Mouse (Mus musculus) heart, embryonic 14.5 days (tissue): Measurements from ENCODE around the gene Rpl36a-ps1. TPM values are rescaled to one million over a fixed set of nuclear protein-coding genes. Genes with fewer than 3 reads are reported as not detected.
A peak's percentile ranks its signal among the peaks of the same experiment; 100 is the strongest.
"Not testable (repeated sequence)": the region's sequence is repeated elsewhere in the genome, so short reads cannot be mapped to it uniquely, and the experiment has no call there.

Experiments used
- ATAC-seq: fragments of 200-750 bp; cut with Nextera tagmentation; 2 replicates; pipeline ENCODE4 v1.8.0; 2017; ENCODE audit warnings: low read depth, moderate TSS enrichment; ENCODE audit not compliant: insufficient number of reproducible peaks, insufficient read depth, low FRiP score
- H3K27ac ChIP-seq, 2 experiments: fragments of 200-500 bp in 1 of 2; fragments of 300-500 bp in 1 of 2; sonication (generic) in 1 of 2; replicated peaks in 1 of 2; 2 replicates each; pipeline ENCODE4 v1.5.1; 2012 to 2014; ENCODE audit warnings: low read depth in 2 of 2, low read length in 2 of 2, control low read depth in 1 of 2, mild to moderate bottlenecking in 1 of 2, mixed read lengths in 1 of 2; ENCODE audit not compliant: control insufficient read depth in 1 of 2, insufficient read depth in 1 of 2
- H3K27me3 ChIP-seq: fragments of 300-500 bp; sonication (generic); 2 replicates; pipeline ENCODE4 v1.6.1; 2014; ENCODE audit warnings: mild to moderate bottlenecking, low read length, control low read depth; ENCODE audit not compliant: control insufficient read depth, insufficient read depth
- H3K36me3 ChIP-seq: fragments of 300-500 bp; sonication (generic); 2 replicates; pipeline ENCODE4 v1.6.1; 2014; ENCODE audit warnings: mild to moderate bottlenecking, control low read depth, low read length, mixed read lengths; ENCODE audit not compliant: control insufficient read depth, insufficient read depth
- H3K4me1 ChIP-seq, 2 experiments: fragments of 200-500 bp in 1 of 2; fragments of 300-500 bp in 1 of 2; sonication (generic) in 1 of 2; 2 replicates each; pipeline ENCODE4 v1.6.1; 2012 to 2014; ENCODE audit warnings: low read length in 2 of 2, control low read depth in 1 of 2, mixed read lengths in 1 of 2; ENCODE audit not compliant: control insufficient read depth in 2 of 2, insufficient read depth in 2 of 2
- H3K4me2 ChIP-seq: fragments of 300-500 bp; sonication (generic); 2 replicates; pipeline ENCODE4 v1.6.1; 2014; ENCODE audit warnings: mild to moderate bottlenecking, low read length
- H3K4me3 ChIP-seq, 2 experiments: fragments of 200-500 bp in 1 of 2; fragments of 300-500 bp in 1 of 2; sonication (generic) in 1 of 2; 2 replicates each; pipeline ENCODE4 v1.5.1; 2012 to 2014; ENCODE audit warnings: low read length in 2 of 2, mild to moderate bottlenecking in 2 of 2, control low read depth in 1 of 2, low read depth in 1 of 2, moderate library complexity in 1 of 2; ENCODE audit not compliant: control insufficient read depth in 1 of 2, insufficient read depth in 1 of 2
- H3K9ac ChIP-seq: fragments of 300-500 bp; sonication (generic); 2 replicates; pipeline ENCODE4 v1.6.1; 2014; ENCODE audit warnings: mild to moderate bottlenecking, low read length
- H3K9me3 ChIP-seq: fragments of 300-500 bp; sonication (generic); 2 replicates; pipeline ENCODE4 v1.6.1; 2016; ENCODE audit warnings: low read length, control low read depth; ENCODE audit not compliant: control insufficient read depth
- WGBS: fragments of 180-500 bp; shearing (Covaris S2); extraction: QIAGEN DNeasy Blood & Tissue Kit; methylation state at CpG from one replicate; pipeline ENCODE4 v1.1.7; 2014; 5-methylcytosine and 5-hydroxymethylcytosine counted together
- polyA plus RNA-seq: library from polyadenylated mRNA; unstranded; fragments of >200 nt; fragmentation: Nextera tagmentation; extraction: Ambion mirVana; gene quantifications from 2 replicates; pipeline ENCODE4 v1.2.1, GENCODE M21; 2014

Rpl36a-ps1 gene
- 1.3 and 1.6 TPM in 2 replicates for polyA plus RNA-seq

GRCm38 (mm10) chr14:98994218-98994617, at the start of gene Rpl36a-ps1:
Rpl36a-ps1 (minus strand) TSS chr14:98994318.
- no peak within 1 kb of the TSS for H3K27ac ChIP-seq
- no peaks in the 10 kb centered on the region; a peak in 2 of 4 replicates for H3K4me1 ChIP-seq
- WGBS, result 95% methylated on average over 7 of the region's 7 CpGs
- no peak within 1 kb of the TSS for H3K4me2 ChIP-seq
- H3K27me3 ChIP-seq, result no peaks in the 10 kb centered on the region
- no peak within 1 kb of the TSS for H3K9ac ChIP-seq
- no peak for ATAC-seq
- no peak within 1 kb of the TSS for H3K4me3 ChIP-seq
- H3K9me3 ChIP-seq, result peaks cover 3% of the 10 kb centered on the region; the same call in 1 of the 2 replicates
- H3K36me3 ChIP-seq, result no peaks in the 10 kb centered on the region

- H3K4me2 ChIP-seq, result peak overlapping the region; percentile 70
- H3K36me3 ChIP-seq, result peaks cover 15% of the 10 kb centered on the region
- H3K9ac ChIP-seq, result no peak overlapping the region
- H3K27me3 ChIP-seq, result no peaks in the 10 kb centered on the region
- H3K4me1 ChIP-seq, result peaks cover 14 to 34% of the 10 kb centered on the region in 2 experiments
- H3K4me3 ChIP-seq, result no peak overlapping the region
- WGBS, result 50% methylated on average over 1 of the region's 1 CpGs
- H3K27ac ChIP-seq, result no peak overlapping the region
- no peaks in the 10 kb centered on the region for H3K9me3 ChIP-seq
- no peak for ATAC-seq
These were observed 49.4 kb upstream of the Rpl36a-ps1 start for GRCm38 (mm10) chr14:99043499-99043898.

GRCm38 (mm10) chr14:99041416-99041815, 47.3 kb upstream of the Rpl36a-ps1 start:
- peaks cover 29% of the 10 kb centered on the region for H3K36me3 ChIP-seq
- no peak for ATAC-seq
- no peak overlapping the region for H3K4me3 ChIP-seq
- H3K9me3 ChIP-seq, result no peaks in the 10 kb centered on the region
- H3K27ac ChIP-seq, result no peak overlapping the region
- H3K9ac ChIP-seq, result peak overlapping the region; percentile 22; the same call in 1 of the 2 replicates
- H3K4me2 ChIP-seq, result 0 out of 2 replicates have a peak overlapping the region, but pooled peaks have one; percentile 12
- peaks cover 14 to 34% of the 10 kb centered on the region in 2 experiments for H3K4me1 ChIP-seq
- H3K27me3 ChIP-seq, result no peaks in the 10 kb centered on the region
- 50% methylated on average over 4 of the region's 4 CpGs for WGBS

GRCm38 (mm10) chr14:99039308-99039707, 45.2 kb upstream of the Rpl36a-ps1 start:
- not testable (repeated sequence) for H3K27ac ChIP-seq, H3K4me2 ChIP-seq, ATAC-seq, H3K9me3 ChIP-seq, H3K4me3 ChIP-seq, H3K27me3 ChIP-seq, H3K9ac ChIP-seq
- Histone ChIP-seq H3K4me1 (peaks cover 12 to 31% of the 10 kb centered on the region in 2 experiments), H3K36me3 (peaks cover 43% of the 10 kb centered on the region)
- 77% methylated on average over 5 of the region's 5 CpGs for WGBS

GRCm38 (mm10) chr14:99037703-99038102, 43.6 kb upstream of the Rpl36a-ps1 start:
- Histone ChIP-seq H3K4me3 (no peak overlapping the region), H3K9ac (no peak overlapping the region), H3K36me3 (peaks cover 54% of the 10 kb centered on the region), H3K27me3 (no peaks in the 10 kb centered on the region), H3K4me2 (no peak overlapping the region), H3K27ac (no peak overlapping the region), H3K4me1 (peaks cover 3 to 21% of the 10 kb centered on the region in 2 experiments), H3K9me3 (no peaks in the 10 kb centered on the region)
- WGBS, result 80% methylated on average over 2 of the region's 2 CpGs
- no peak for ATAC-seq

- 37% methylated on average over 4 of the region's 4 CpGs for WGBS
- H3K36me3 ChIP-seq, result peaks cover 63% of the 10 kb centered on the region
- no peaks in the 10 kb centered on the region for H3K27me3 ChIP-seq
- H3K27ac ChIP-seq, result no peak overlapping the region
- peaks cover 0 to 8% of the 10 kb centered on the region in 2 experiments; a peak in 2 of 4 replicates for H3K4me1 ChIP-seq
- H3K9me3 ChIP-seq, result no peaks in the 10 kb centered on the region
- H3K9ac ChIP-seq, result no peak overlapping the region
- no peak overlapping the region for H3K4me2 ChIP-seq
- no peak overlapping the region for H3K4me3 ChIP-seq
- no peak for ATAC-seq
These were observed 41.9 kb upstream of the Rpl36a-ps1 start for GRCm38 (mm10) chr14:99036039-99036438.

- not testable (repeated sequence) for H3K4me2 ChIP-seq, H3K27ac ChIP-seq, H3K9me3 ChIP-seq, H3K4me1 ChIP-seq, H3K4me3 ChIP-seq, ATAC-seq, H3K9ac ChIP-seq, H3K27me3 ChIP-seq
- WGBS, result 91% methylated on average over 8 of the region's 8 CpGs
- peaks cover 59% of the 10 kb centered on the region for H3K36me3 ChIP-seq
These were observed 40.7 kb upstream of the Rpl36a-ps1 start for GRCm38 (mm10) chr14:99034851-99035250.

GRCm38 (mm10) chr14:99032596-99032995, 38.5 kb upstream of the Rpl36a-ps1 start:
- H3K27me3 ChIP-seq, result no peaks in the 10 kb centered on the region
- peaks cover 39% of the 10 kb centered on the region for H3K36me3 ChIP-seq
- WGBS, result 78% methylated on average over 5 of the region's 5 CpGs
- no peak overlapping the region for H3K4me2 ChIP-seq
- ATAC-seq, result no peak
- H3K27ac ChIP-seq, result no peak overlapping the region
- H3K9ac ChIP-seq, result no peak overlapping the region
- no peak overlapping the region for H3K4me3 ChIP-seq
- H3K4me1 ChIP-seq, result peaks cover 2 to 9% of the 10 kb centered on the region in 2 experiments
- H3K9me3 ChIP-seq, result no peaks in the 10 kb centered on the region
